Mouse (Mus musculus) E14TG2a.4 (cell line): ENCODE measurements around the gene Sost.

Experiments
- CTCF ChIP-seq: conservative IDR thresholded peaks from 2 replicates; pipeline ENCODE4 v1.5.1; 2014; ENCODE audit warnings: low read length
- NANOG ChIP-seq: IDR thresholded peaks from 2 replicates; pipeline ENCODE4 v1.6.1; 2014; ENCODE audit warnings: borderline replicate concordance, low read length, mixed read lengths
- POU5F1 ChIP-seq: IDR thresholded peaks from 2 replicates; pipeline ENCODE4 v1.6.1; 2014; ENCODE audit warnings: low read length, borderline replicate concordance

GRCm38 (mm10) chr11:101931978-101932377 is 34.8 kb downstream of the Sost start:
- TF ChIP-seq CTCF = no peak
- TF ChIP-seq POU5F1 = no peak
- no peak for TF ChIP-seq NANOG
